ENCODE assay signal across 20 mouse cellular contexts in genomic region chr5:14885291-14885690, GRCm38 (mm10). TPM values are rescaled to one million over a fixed set of nuclear protein-coding genes. Genes with fewer than 3 reads are reported as not detected.
"Had no signal": no experiment of that assay in that cellular context is flagged by ENCODE, and none has a peak within 500 bp of the region (broad histone marks: within the 10 kb centered on the region; RNA-seq: fewer than 3 reads in every experiment).

No protein-coding gene starts in this region.

RNA-seq across cellular contexts. Expression of gene Gm9758, which starts 29.4 kb away (rescaled TPM):
- total RNA-seq: megakaryocyte, adult 5-6 weeks; megakaryocyte-erythroid progenitor cell, adult 5-6 weeks; monocyte, adult 5-6 weeks; neutrophil, adult 5-6 weeks had no signal
- polyA plus RNA-seq: liver, embryonic 11.5 days; liver, embryonic 13.5 days; liver, embryonic 15.5 days; liver, postnatal 0 days; lung, adult 2 months; midbrain, embryonic 10.5 days; midbrain, embryonic 12.5 days; midbrain, embryonic 14.5 days; midbrain, embryonic 16.5 days; neural tube, embryonic 12.5 days; neural tube, embryonic 14.5 days; spleen, adult 2 months; stomach, embryonic 15.5 days; stomach, postnatal 0 days; thymus, adult 2 months; urinary bladder, adult 2 months had no signal

RNA-seq across cellular contexts. Expression of gene Speer4e, which starts 52.9 kb away (rescaled TPM):
- total RNA-seq: megakaryocyte, adult 5-6 weeks; megakaryocyte-erythroid progenitor cell, adult 5-6 weeks; monocyte, adult 5-6 weeks; neutrophil, adult 5-6 weeks had no signal
- polyA plus RNA-seq: liver, embryonic 11.5 days; liver, embryonic 13.5 days; liver, embryonic 15.5 days; liver, postnatal 0 days; lung, adult 2 months; midbrain, embryonic 10.5 days; midbrain, embryonic 12.5 days; midbrain, embryonic 14.5 days; midbrain, embryonic 16.5 days; neural tube, embryonic 12.5 days; neural tube, embryonic 14.5 days; spleen, adult 2 months; stomach, embryonic 15.5 days; stomach, postnatal 0 days; thymus, adult 2 months; urinary bladder, adult 2 months had no signal
